Mouse (Mus musculus) midbrain, embryonic 14.5 days (tissue): ENCODE measurements at regions not wholly inside any gene's neighbourhood (a gene's known extent, or its start where the extent isn't known, plus 50 kb on each side); places are given as distances from the start of the nearest gene placed in this dataset.

Source experiments
- ATAC-seq: fragments of 200-750 bp; cut with Nextera tagmentation; 2 replicates; pipeline ENCODE4 v1.8.0; 2017; ENCODE audit warnings: moderate number of reproducible peaks, moderate library complexity; ENCODE audit not compliant: low FRiP score, low TSS enrichment
- DNase-seq: peaks from one replicate; pipeline ENCODE4 v3.0.0-alpha.2; 2015
- H3K27ac ChIP-seq: fragments of 300-500 bp; sonication (generic); replicated peaks from 2 replicates; pipeline ENCODE4 v1.5.1; 2014; ENCODE audit warnings: mild to moderate bottlenecking, low read depth, low read length, moderate library complexity
- H3K27me3 ChIP-seq: fragments of 300-500 bp; sonication (generic); 2 replicates; pipeline ENCODE4 v1.6.1; 2014; ENCODE audit warnings: low read length, control low read depth, mixed read lengths; ENCODE audit not compliant: control insufficient read depth, insufficient read depth
- H3K36me3 ChIP-seq: fragments of 300-500 bp; sonication (generic); 2 replicates; pipeline ENCODE4 v1.6.1; 2014; ENCODE audit warnings: low read length, control low read depth; ENCODE audit not compliant: control insufficient read depth, insufficient read depth
- H3K4me1 ChIP-seq: fragments of 300-500 bp; sonication (generic); 2 replicates; pipeline ENCODE4 v1.6.1; 2014; ENCODE audit warnings: mild to moderate bottlenecking, antibody characterized with exemption, low read length, control low read depth; ENCODE audit not compliant: control insufficient read depth, insufficient read depth
- H3K4me2 ChIP-seq: fragments of 300-500 bp; sonication (generic); 2 replicates; pipeline ENCODE4 v1.6.1; 2014; ENCODE audit warnings: mild to moderate bottlenecking, low read length, moderate library complexity
- H3K4me3 ChIP-seq: fragments of 300-500 bp; sonication (generic); replicated peaks from 2 replicates; pipeline ENCODE4 v1.5.1; 2014; ENCODE audit warnings: low read depth, low read length
- H3K9ac ChIP-seq: fragments of 300-500 bp; sonication (generic); replicated peaks from 2 replicates; pipeline ENCODE4 v1.6.1; 2014; ENCODE audit warnings: mild to moderate bottlenecking, low read length, moderate library complexity
- H3K9me3 ChIP-seq: fragments of 300-500 bp; sonication (generic); 2 replicates; pipeline ENCODE4 v1.6.1; 2016; ENCODE audit warnings: low read length, control low read depth, mixed read lengths; ENCODE audit not compliant: control insufficient read depth
- WGBS: fragments of 180-500 bp; shearing (Covaris S2); extraction: QIAGEN DNeasy Blood & Tissue Kit; methylation state at CpG from one replicate; pipeline ENCODE4 v1.1.7; 2014; 5-methylcytosine and 5-hydroxymethylcytosine counted together

GRCm38 (mm10) chr13:43992968-43993367 lies 208.4 kb downstream of the Cd83 start:
- H3K4me3 ChIP-seq, result no peak overlapping the region
- H3K36me3 ChIP-seq, result no peaks in the 10 kb centered on the region
- H3K9ac ChIP-seq, result no peak overlapping the region
- no peak overlapping the region for H3K27ac ChIP-seq
- DNase-seq (no peak), ATAC-seq (no peak)
- no peaks in the 10 kb centered on the region for H3K9me3 ChIP-seq
- H3K4me1 ChIP-seq, result peaks cover 17% of the 10 kb centered on the region
- H3K27me3 ChIP-seq, result no peaks in the 10 kb centered on the region
- H3K4me2 ChIP-seq, result no peak overlapping the region

- Histone ChIP-seq H3K9me3 (no peaks in the 10 kb centered on the region), H3K27me3 (no peaks in the 10 kb centered on the region), H3K4me3 (no peak overlapping the region), H3K9ac (no peak overlapping the region), H3K4me2 (no peak overlapping the region), H3K27ac (no peak overlapping the region), H3K4me1 (peaks cover 17% of the 10 kb centered on the region), H3K36me3 (no peaks in the 10 kb centered on the region)
- DNase-seq, result no peak
- ATAC-seq, result no peak
- WGBS, result 80% methylated on average over 4 of the region's 4 CpGs
Measured at GRCm38 (mm10) chr13:43994361-43994760, 209.8 kb downstream of the Cd83 start.

- no peak for DNase-seq
- Histone ChIP-seq H3K9ac (no peak overlapping the region), H3K36me3 (no peaks in the 10 kb centered on the region), H3K9me3 (no peaks in the 10 kb centered on the region), H3K4me2 (no peak overlapping the region), H3K4me3 (no peak overlapping the region), H3K27me3 (no peaks in the 10 kb centered on the region), H3K27ac (no peak overlapping the region), H3K4me1 (peaks cover 12% of the 10 kb centered on the region)
- 77% methylated on average over 3 of the region's 3 CpGs for WGBS
- ATAC-seq, result no peak
Measured at GRCm38 (mm10) chr13:43995623-43996022, 211.0 kb downstream of the Cd83 start.

GRCm38 (mm10) chr13:44001861-44002545 lies 217.4 kb downstream of the Cd83 start:
- Histone ChIP-seq H3K4me3 (no peak overlapping the region), H3K9me3 (peaks cover 5% of the 10 kb centered on the region; the same call in 1 of the 2 replicates), H3K4me1 (peaks cover 6% of the 10 kb centered on the region), H3K9ac (no peak overlapping the region), H3K27ac (no peak overlapping the region), H3K4me2 (no peak overlapping the region), H3K27me3 (no peaks in the 10 kb centered on the region), H3K36me3 (no peaks in the 10 kb centered on the region)
- DNase-seq, result peak; percentile 46
- 37% methylated on average over 12 of the region's 12 CpGs for WGBS
- ATAC-seq, result no peak

- H3K4me3 ChIP-seq, result no peak overlapping the region
- H3K4me1 ChIP-seq, result no peaks in the 10 kb centered on the region
- DNase-seq, result no peak
- no peak overlapping the region for H3K27ac ChIP-seq
- H3K9me3 ChIP-seq, result no peaks in the 10 kb centered on the region
- H3K36me3 ChIP-seq, result no peaks in the 10 kb centered on the region
- H3K4me2 ChIP-seq, result no peak overlapping the region
- no peak overlapping the region for H3K9ac ChIP-seq
- no peak for ATAC-seq
- 83% methylated on average over 2 of the region's 2 CpGs for WGBS
- peaks cover 37% of the 10 kb centered on the region; the same call in 1 of the 2 replicates for H3K27me3 ChIP-seq
Measured at GRCm38 (mm10) chr13:44012868-44013267, 228.3 kb downstream of the Cd83 start.

- no peak overlapping the region for H3K4me3 ChIP-seq
- peak; percentile 69 for DNase-seq
- no peak overlapping the region for H3K27ac ChIP-seq
- no peak; the same call in 1 of the 2 replicates for ATAC-seq
- H3K27me3 ChIP-seq, result peaks cover 49% of the 10 kb centered on the region; the same call in 1 of the 2 replicates
- WGBS, result 3% methylated on average over 8 of the region's 8 CpGs
- no peaks in the 10 kb centered on the region for H3K36me3 ChIP-seq
- peaks cover 18% of the 10 kb centered on the region for H3K4me1 ChIP-seq
- 0 out of 2 replicates have a peak overlapping the region, but pooled peaks have one; percentile 2 for H3K9ac ChIP-seq
- no peaks in the 10 kb centered on the region for H3K9me3 ChIP-seq
- peak overlapping the region; percentile 41 for H3K4me2 ChIP-seq
Measured at GRCm38 (mm10) chr13:44018489-44019303, 234.1 kb downstream of the Cd83 start.

- no peak overlapping the region for H3K27ac ChIP-seq
- H3K9ac ChIP-seq, result no peak overlapping the region
- no peak for ATAC-seq
- H3K4me2 ChIP-seq, result no peak overlapping the region
- H3K36me3 ChIP-seq, result no peaks in the 10 kb centered on the region
- peaks cover 54% of the 10 kb centered on the region; the same call in 1 of the 2 replicates for H3K27me3 ChIP-seq
- no peak for DNase-seq
- no peaks in the 10 kb centered on the region for H3K9me3 ChIP-seq
- no peak overlapping the region for H3K4me3 ChIP-seq
- H3K4me1 ChIP-seq, result peaks cover 18% of the 10 kb centered on the region
Measured at GRCm38 (mm10) chr13:44019304-44019583, 234.7 kb downstream of the Cd83 start.

GRCm38 (mm10) chr13:44020851-44021250 lies 236.3 kb downstream of the Cd83 start:
- Histone ChIP-seq H3K27me3 (peaks cover 45% of the 10 kb centered on the region; the same call in 1 of the 2 replicates), H3K4me2 (no peak overlapping the region), H3K36me3 (no peaks in the 10 kb centered on the region), H3K9me3 (no peaks in the 10 kb centered on the region), H3K4me1 (peaks cover 18% of the 10 kb centered on the region), H3K27ac (no peak overlapping the region), H3K4me3 (no peak overlapping the region), H3K9ac (no peak overlapping the region)
- ATAC-seq, result no peak
- WGBS, result 9% methylated on average over 7 of the region's 7 CpGs
- DNase-seq, result no peak

GRCm38 (mm10) chr13:44022106-44022505 lies 237.5 kb downstream of the Cd83 start:
- ATAC-seq, result no peak
- DNase-seq, result no peak

More at GRCm38 (mm10) chr13:44022106-44022505, 237.5 kb downstream of the Cd83 start:
- H3K4me2 ChIP-seq, result no peak overlapping the region
- H3K9ac ChIP-seq, result no peak overlapping the region
- no peak overlapping the region for H3K27ac ChIP-seq
- peaks cover 34% of the 10 kb centered on the region; the same call in 1 of the 2 replicates for H3K27me3 ChIP-seq
- H3K4me1 ChIP-seq, result peaks cover 20% of the 10 kb centered on the region
- WGBS, result 47% methylated on average over 10 of the region's 10 CpGs
- H3K4me3 ChIP-seq, result no peak overlapping the region
- H3K9me3 ChIP-seq, result no peaks in the 10 kb centered on the region
- no peaks in the 10 kb centered on the region for H3K36me3 ChIP-seq
